ENCODE assay signal across 14 mouse cellular contexts in the genomic region with DNA sequence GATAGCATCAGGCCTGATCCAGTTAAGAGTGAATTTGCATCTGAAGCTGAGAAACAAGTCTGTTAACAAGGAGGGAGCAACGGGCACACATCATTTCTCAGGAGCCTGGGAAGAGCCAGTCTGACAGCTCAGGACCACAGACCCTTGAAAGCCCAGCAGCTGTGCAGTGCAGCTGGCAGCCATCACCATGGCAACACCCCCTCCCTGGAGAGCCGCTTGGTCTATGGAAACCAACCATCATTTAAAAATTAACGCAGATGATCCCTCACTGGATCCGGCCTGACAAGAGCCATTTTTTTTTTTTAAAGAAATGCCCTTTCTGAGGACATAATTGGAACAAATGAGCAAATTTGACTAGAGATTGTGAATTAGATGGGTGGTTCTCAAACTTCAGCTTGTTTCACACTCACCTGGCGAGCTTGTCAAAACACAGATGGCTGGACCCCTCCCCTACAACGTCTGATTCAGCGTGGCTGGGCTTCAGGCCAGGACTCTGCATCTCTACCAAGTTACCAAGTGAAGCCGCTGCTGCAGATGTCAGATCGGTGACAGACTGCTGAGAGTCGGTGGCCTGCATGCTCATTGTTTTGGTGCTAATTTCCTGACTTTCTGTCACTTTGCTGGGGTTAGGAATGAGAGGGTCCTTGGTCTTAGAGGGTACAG. TPM values are rescaled to one million over a fixed set of nuclear protein-coding genes. Genes with fewer than 3 reads are reported as not detected.
DNase-seq lines count a peak whose midpoint lies in the region; ATAC-seq and TF ChIP-seq lines count a peak whose summit lies in the region.
"Had no signal": no experiment of that assay in that cellular context is flagged by ENCODE, and none has a peak within 500 bp of the region (broad histone marks: within the 10 kb centered on the region; RNA-seq: fewer than 3 reads in every experiment).

No protein-coding gene starts in this region.

- no peaks in the 10 kb centered on the region for H3K4me1 ChIP-seq in forebrain, postnatal 0 days (ENCODE audit: insufficient read depth)
- peaks cover 8% of the 10 kb centered on the region for H3K4me1 ChIP-seq in midbrain, embryonic 14.5 days (ENCODE audit: control insufficient read depth, insufficient read depth, low read length)
- H3K4me1 ChIP-seq: embryonic facial prominence, embryonic 15.5 days; liver, embryonic 13.5 days had no signal

- peak overlapping the region; percentile 41 for H3K27ac ChIP-seq in forebrain, postnatal 0 days (ENCODE audit: low read depth, low read length)
- H3K27ac ChIP-seq in midbrain, embryonic 14.5 days (replicated peaks; ENCODE audit: low read depth, low read length), result peak overlapping the region; percentile 70
- H3K27ac ChIP-seq: embryonic facial prominence, embryonic 15.5 days; liver, embryonic 13.5 days had no signal

- no peak for TF ChIP-seq CTCF in forebrain, postnatal 0 days (IDR thresholded peaks at IDR 0.05; ENCODE audit: low read depth)

- no peaks in the 10 kb centered on the region for H3K9me3 ChIP-seq in forebrain, postnatal 0 days (ENCODE audit: low read length)
- peaks cover 6% of the 10 kb centered on the region; the same call in 1 of the 2 replicates for H3K9me3 ChIP-seq in midbrain, embryonic 14.5 days (ENCODE audit: control insufficient read depth, low read length)
- H3K9me3 ChIP-seq: embryonic facial prominence, embryonic 15.5 days had no signal

- H3K36me3 ChIP-seq in forebrain, postnatal 0 days (ENCODE audit: insufficient read depth), result no peaks in the 10 kb centered on the region
- H3K36me3 ChIP-seq in midbrain, embryonic 14.5 days (ENCODE audit: control insufficient read depth, insufficient read depth, low read length), result no peaks in the 10 kb centered on the region
- H3K36me3 ChIP-seq: embryonic facial prominence, embryonic 15.5 days; liver, embryonic 13.5 days had no signal

- peak; percentile 2 for DNase-seq in NIH3T3 (ENCODE audit: low read depth)
- DNase-seq in embryo, embryonic 10.5 days (ENCODE audit: low spot score), result peak; percentile 42
- DNase-seq in forebrain, postnatal 0 days, result peak; percentile 67
- DNase-seq in midbrain, embryonic 14.5 days, result peak; percentile 88
- DNase-seq in gastrocnemius, postnatal 4 days (ENCODE audit: low spot score in 2 of 2), result no peak
- no peak for DNase-seq in urinary bladder, postnatal 4 days (ENCODE audit: low spot score in 2 of 2)
- no peak for DNase-seq in heart, postnatal 36 days
- no peak for DNase-seq in kidney, postnatal 10 days
- DNase-seq: gastrocnemius, postnatal 14 days; heart, postnatal 10 days; kidney, adult 9 months; liver, embryonic 13.5 days had no signal

- ATAC-seq in forebrain, postnatal 0 days, result peak; percentile 89
- peak; percentile 80 for ATAC-seq in midbrain, embryonic 14.5 days (ENCODE audit: low FRiP score, low TSS enrichment)

- H3K27me3 ChIP-seq in forebrain, postnatal 0 days (ENCODE audit: insufficient read depth, low read length), result no peaks in the 10 kb centered on the region
- no peaks in the 10 kb centered on the region for H3K27me3 ChIP-seq in midbrain, embryonic 14.5 days (ENCODE audit: control insufficient read depth, insufficient read depth, low read length)
- H3K27me3 ChIP-seq: embryonic facial prominence, embryonic 15.5 days; liver, embryonic 13.5 days had no signal

- 19% methylated on average over 10 of the region's 10 CpGs for WGBS in forebrain, postnatal 0 days
- 25% methylated on average over 10 of the region's 10 CpGs for WGBS in midbrain, embryonic 14.5 days

- no peak overlapping the region for H3K4me2 ChIP-seq in forebrain, postnatal 0 days (ENCODE audit: low read depth)
- peak overlapping the region; percentile 11; the same call in 1 of the 2 replicates for H3K4me2 ChIP-seq in midbrain, embryonic 14.5 days (ENCODE audit: low read length)
- H3K4me2 ChIP-seq: embryonic facial prominence, embryonic 15.5 days; liver, embryonic 13.5 days had no signal

- H3K4me3 ChIP-seq in forebrain, postnatal 0 days (ENCODE audit: low read depth, low read length), result no peak overlapping the region
- no peak overlapping the region for H3K4me3 ChIP-seq in midbrain, embryonic 14.5 days (replicated peaks; ENCODE audit: low read depth, low read length)
- H3K4me3 ChIP-seq: embryonic facial prominence, embryonic 15.5 days; liver, embryonic 13.5 days had no signal

- intact Hi-C loops in heart, postnatal 36 days (cut with DNase I), result no loop called here

- no peak overlapping the region for H3K9ac ChIP-seq in forebrain, postnatal 0 days
- H3K9ac ChIP-seq in midbrain, embryonic 14.5 days (replicated peaks; ENCODE audit: low read length), result no peak overlapping the region
- H3K9ac ChIP-seq: embryonic facial prominence, embryonic 15.5 days; liver, embryonic 13.5 days had no signal

RNA-seq across cellular contexts. Expression of gene Aste1, which starts 52.1 kb away (rescaled TPM):
- total RNA-seq in forebrain, postnatal 0 days (2014; rRNA removed), result 7.2 and 13.8 TPM in 2 replicates
- polyA plus RNA-seq in forebrain, postnatal 0 days (2015; fragmentation: Nextera tagmentation; extraction: Ambion mirVana), result 7.7 and 8.8 TPM in 2 replicates
- 12.7 and 15.3 TPM in 2 replicates for polyA plus RNA-seq in midbrain, embryonic 14.5 days (2014; fragmentation: Nextera tagmentation; extraction: Ambion mirVana)
- total RNA-seq in gastrocnemius, postnatal 4 days (2021), result 1 to 10 TPM; 6.2 to 9.1 TPM
- 1 to 10 TPM; 6.2 to 6.8 TPM for total RNA-seq in heart, postnatal 36 days (2021)

RNA-seq across cellular contexts. Expression of gene Nek11, which starts 52.2 kb away (rescaled TPM):
- 2.9 and 4.1 TPM in 2 replicates for total RNA-seq in forebrain, postnatal 0 days (2014; rRNA removed)
- 1.6 and 3.3 TPM in 2 replicates for polyA plus RNA-seq in forebrain, postnatal 0 days (2015; fragmentation: Nextera tagmentation; extraction: Ambion mirVana)
- 2.2 and 3.1 TPM in 2 replicates for polyA plus RNA-seq in midbrain, embryonic 14.5 days (2014; fragmentation: Nextera tagmentation; extraction: Ambion mirVana)
- under 1 TPM in 1 of 2 experiments, not detected in 1; 0.49 TPM for total RNA-seq in gastrocnemius, postnatal 4 days (2021)
- not detected for total RNA-seq in heart, postnatal 36 days (2021)
- total RNA-seq: heart, postnatal 10 days; megakaryocyte-erythroid progenitor cell, adult 5-6 weeks had no signal
- polyA plus RNA-seq: liver, embryonic 13.5 days had no signal

Comparison
In these comparisons a context has a peak if more than half of its experiments do, and no peak if none do; other contexts are left out.
1. DNase-seq: peak in NIH3T3 (single experiment), embryo, embryonic 10.5 days (single experiment), forebrain, postnatal 0 days (single experiment) and midbrain, embryonic 14.5 days (single experiment); none in gastrocnemius, postnatal 4 days (0 of 2), urinary bladder, postnatal 4 days (0 of 2), heart, postnatal 36 days (0 of 2) and kidney, postnatal 10 days (single experiment).